Mouse (Mus musculus) kidney, adult 9 months (tissue): ENCODE measurements around the gene Hsd17b14.

Experiments
- DNase-seq: peaks from one replicate; pipeline ENCODE4 v3.0.0; 2022

Hsd17b14 gene

DNA sequence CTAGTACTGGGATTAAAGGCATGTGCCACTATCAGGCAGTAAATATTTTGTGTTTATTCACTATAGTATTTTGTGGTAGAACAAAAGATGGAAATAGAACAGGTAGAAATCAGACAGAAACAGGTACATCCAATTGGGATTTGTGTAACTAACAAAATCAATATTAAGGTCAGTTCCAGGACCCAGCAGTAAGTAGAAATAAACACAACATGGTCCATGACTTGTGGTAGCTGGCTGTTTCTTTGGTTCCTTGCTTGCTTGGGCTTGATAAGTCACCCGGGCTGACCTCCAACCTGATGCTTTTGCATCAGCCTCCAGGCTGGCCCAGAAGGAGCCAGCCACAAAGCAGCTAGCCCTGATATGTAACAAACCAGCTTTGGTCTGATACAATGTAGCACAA, 54.8 kb downstream of the Hsd17b14 start:
- DNase-seq, result no peak

DNA sequence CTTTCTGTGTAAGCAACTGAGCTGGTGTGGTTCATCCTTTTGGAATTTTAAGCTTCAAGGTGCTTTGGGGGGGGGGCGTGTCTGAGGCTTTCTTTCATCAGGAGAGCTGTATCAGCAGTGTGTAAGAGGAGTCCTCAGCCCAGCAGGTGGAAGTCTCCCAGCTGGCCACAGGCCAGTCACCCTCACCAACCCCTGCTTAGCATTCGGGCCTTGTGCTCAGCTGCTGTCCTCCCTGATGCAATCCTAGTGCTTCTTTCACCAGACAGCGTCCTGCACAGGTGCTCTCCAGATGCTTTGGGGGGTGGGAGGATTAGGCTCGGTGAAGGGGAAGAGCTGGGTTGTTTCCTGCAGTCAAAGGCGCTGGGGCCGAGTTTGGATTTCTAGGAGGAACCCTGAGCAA, 61.6 kb downstream of the Hsd17b14 start:
- no peak for DNase-seq

DNA sequence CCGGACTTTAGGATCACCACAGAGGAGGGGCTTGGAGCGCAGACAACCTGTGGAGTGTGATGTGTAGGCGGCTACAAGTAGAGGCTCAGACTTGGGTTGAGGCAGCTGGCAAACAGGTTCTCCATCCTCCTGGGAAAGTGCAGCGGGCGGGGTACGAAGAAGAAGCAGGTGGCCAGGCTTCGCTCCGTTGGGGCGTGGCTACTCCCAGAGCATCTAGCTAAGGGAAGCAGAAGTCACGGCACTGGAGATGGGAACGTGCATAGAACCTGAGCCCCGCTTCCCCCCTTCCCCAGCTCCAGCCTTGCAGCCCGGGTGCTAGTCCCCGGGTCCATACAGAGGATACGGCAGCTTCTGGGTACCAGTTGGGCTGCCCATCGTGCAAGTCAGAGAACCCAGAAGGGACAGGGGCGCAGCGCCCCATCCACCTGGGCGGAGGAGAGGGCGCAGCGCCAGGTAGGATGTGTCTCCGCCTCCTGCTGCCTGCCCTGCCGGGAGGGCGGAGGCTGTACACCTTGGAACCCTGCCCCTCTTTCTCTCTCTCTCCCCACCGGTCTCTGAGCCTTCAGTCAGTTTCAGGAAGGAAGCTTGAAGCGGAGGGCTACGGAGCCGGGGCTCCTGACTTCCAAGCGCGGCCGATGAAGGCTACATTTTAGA, 62.5 kb downstream of the Hsd17b14 start, which contains the start of gene Fut1:
Gene Fut1 (plus strand): TSS at position 248 of the 654 bp plus-strand sequence.
- DNase-seq, result no peak
